ENCODE assay signal across 26 mouse cellular contexts in the genomic region with DNA sequence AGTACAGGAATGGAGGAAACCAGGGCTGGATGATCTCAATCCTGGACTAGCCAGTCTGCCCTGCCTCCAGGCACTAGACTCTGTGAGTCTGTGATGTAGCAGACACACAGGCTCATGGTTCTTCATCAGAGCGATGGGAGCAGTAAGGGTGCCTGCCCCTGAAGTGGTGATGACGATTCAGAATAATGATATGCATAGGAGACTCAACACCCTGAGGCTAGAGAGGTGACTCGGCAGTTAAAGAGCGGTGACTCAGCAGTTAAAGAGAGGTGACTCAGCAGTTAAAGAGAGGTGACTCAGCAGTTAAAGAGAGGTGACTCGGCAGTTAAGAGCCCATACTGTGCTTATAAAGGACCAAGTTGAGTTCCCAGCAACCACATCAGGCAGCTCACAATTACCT. TPM values are rescaled to one million over a fixed set of nuclear protein-coding genes. Genes with fewer than 3 reads are reported as not detected.
DNase-seq lines count a peak whose midpoint lies in the region; ATAC-seq and TF ChIP-seq lines count a peak whose summit lies in the region.
"Had no signal": no experiment of that assay in that cellular context is flagged by ENCODE, and none has a peak within 500 bp of the region (broad histone marks: within the 10 kb centered on the region; RNA-seq: fewer than 3 reads in every experiment).

No protein-coding gene starts in this region.

- 94% methylated on average over 5 of the region's 5 CpGs for WGBS in intestine, postnatal 0 days

- no peak for TF ChIP-seq CTCF in Patski (IDR thresholded peaks at IDR 0.05)
- no peak for TF ChIP-seq CTCF in intestine, postnatal 0 days (IDR thresholded peaks at IDR 0.05; ENCODE audit: low read depth)

- CTCF ChIA-PET in Patski (lab: Charles Lee) = interaction anchor here (1.1 to 1.4 kb wide), 3 partner anchors 8 to 27 kb away, joined by 3 read pairs; no protein-coding TSS in a partner anchor

- no peaks in the 10 kb centered on the region for H3K36me3 ChIP-seq in intestine, postnatal 0 days (ENCODE audit: control insufficient read depth, insufficient read depth)
- H3K36me3 ChIP-seq: embryonic facial prominence, embryonic 12.5 days; heart, embryonic 15.5 days; hindbrain, embryonic 10.5 days; limb, embryonic 15.5 days; lung, embryonic 15.5 days; midbrain, embryonic 13.5 days; stomach, embryonic 15.5 days had no signal

- no peak overlapping the region for H3K4me2 ChIP-seq in intestine, postnatal 0 days (replicated peaks; ENCODE audit: low read depth)
- H3K4me2 ChIP-seq: embryonic facial prominence, embryonic 12.5 days; heart, embryonic 15.5 days; limb, embryonic 15.5 days; lung, embryonic 15.5 days; midbrain, embryonic 13.5 days; stomach, embryonic 15.5 days had no signal

- no peaks in the 10 kb centered on the region for H3K27me3 ChIP-seq in Patski
- no peaks in the 10 kb centered on the region for H3K27me3 ChIP-seq in intestine, postnatal 0 days (replicated peaks; ENCODE audit: control insufficient read depth, insufficient read depth, low read length)
- H3K27me3 ChIP-seq: embryonic facial prominence, embryonic 12.5 days; heart, embryonic 15.5 days; limb, embryonic 15.5 days; midbrain, embryonic 13.5 days; stomach, embryonic 15.5 days had no signal

- H3K27ac ChIP-seq in intestine, postnatal 0 days (ENCODE audit: low read depth, low read length) = no peak overlapping the region
- H3K27ac ChIP-seq: embryonic facial prominence, embryonic 12.5 days; heart, embryonic 15.5 days; hindbrain, embryonic 10.5 days; limb, embryonic 15.5 days; lung, embryonic 15.5 days; macrophage; midbrain, embryonic 13.5 days; stomach, embryonic 15.5 days had no signal

- no peak overlapping the region for H3K4me3 ChIP-seq in intestine, postnatal 0 days (ENCODE audit: low read depth, low read length)
- H3K4me3 ChIP-seq: embryonic facial prominence, embryonic 12.5 days; heart, embryonic 15.5 days; hindbrain, embryonic 10.5 days; limb, embryonic 15.5 days; lung, embryonic 15.5 days; midbrain, embryonic 13.5 days; stomach, embryonic 15.5 days had no signal

- no peaks in the 10 kb centered on the region for H3K4me1 ChIP-seq in intestine, postnatal 0 days (replicated peaks; ENCODE audit: control insufficient read depth, insufficient read depth, low read length)
- H3K4me1 ChIP-seq: embryonic facial prominence, embryonic 12.5 days; hindbrain, embryonic 10.5 days; midbrain, embryonic 13.5 days; stomach, embryonic 15.5 days had no signal

- H3K9me3 ChIP-seq in intestine, postnatal 0 days (ENCODE audit: control insufficient read depth) = no peaks in the 10 kb centered on the region
- H3K9me3 ChIP-seq: embryonic facial prominence, embryonic 12.5 days; heart, embryonic 15.5 days; hindbrain, embryonic 10.5 days; limb, embryonic 15.5 days; lung, embryonic 15.5 days; midbrain, embryonic 13.5 days; stomach, embryonic 15.5 days had no signal

- peak; percentile 51 for ATAC-seq in Patski
- ATAC-seq in intestine, postnatal 0 days = no peak
- no peak for ATAC-seq in monocyte, adult 5-6 weeks (replicated peaks; ENCODE audit: insufficient number of reproducible peaks, low FRiP score, low TSS enrichment, poor library complexity, severe bottlenecking)
- ATAC-seq: forebrain, postnatal 0 days; midbrain, embryonic 13.5 days had no signal

- POLR2A ChIA-PET in Patski (lab: Charles Lee) = interaction anchor here (2.2 kb wide), 1 partner anchor 64 kb away, joined by 11 read pairs; a partner anchor contains a TSS

- DNase-seq in adrenal gland, adult 2 months = peak; percentile 20
- no peak for DNase-seq in adrenal gland, adult 18-20 months (ENCODE audit: low spot score in 2 of 2)
- peak; percentile 31 for DNase-seq in CD4-positive helper T cell, adult 2 months (ENCODE audit: low read depth, low spot score)
- peak; percentile 47 for DNase-seq in Patski (ENCODE audit: low read depth, low spot score)
- DNase-seq in induced T-regulatory cell, adult 2 months (ENCODE audit: low read depth) = peak; percentile 52
- DNase-seq in spleen, postnatal 36 days (ENCODE audit: low spot score in 2 of 2) = no peak
- DNase-seq: cerebellum, adult 18-20 months; forebrain, postnatal 0 days; heart, adult 18-20 months; kidney, adult 9 months; kidney, postnatal 36 days; thymus, postnatal 14 days had no signal

- no peak overlapping the region for H3K9ac ChIP-seq in intestine, postnatal 0 days (ENCODE audit: low read depth, low read length)
- H3K9ac ChIP-seq: embryonic facial prominence, embryonic 12.5 days; forebrain, postnatal 0 days; heart, embryonic 15.5 days; limb, embryonic 15.5 days; lung, embryonic 15.5 days; midbrain, embryonic 13.5 days; stomach, embryonic 15.5 days had no signal

- in situ Hi-C loops in Patski (cut with MboI; ENCODE audit: low pct_unique_long_range_greater_than_20kb) = no loop called here

RNA-seq across cellular contexts. Expression of a gene that starts 53.9 kb away (rescaled TPM):
- total RNA-seq in adrenal gland, adult 2 months (2021) = not detected
- not detected in 2 replicates for polyA plus RNA-seq in adrenal gland, adult 2 months (2012; rRNA removed)
- not detected for total RNA-seq in adrenal gland, adult 18-20 months (2021)
- polyA plus RNA-seq in Patski (2021) = not detected
- 475 and 488 TPM in 2 replicates for polyA plus RNA-seq in intestine, postnatal 0 days (2015; fragmentation: Nextera tagmentation; extraction: Ambion mirVana)
- total RNA-seq in monocyte, adult 5-6 weeks (2017) = not detected in 3 replicates
- total RNA-seq: common myeloid progenitor, adult 5-6 weeks; forebrain, postnatal 0 days; gastrocnemius, adult 18-20 months; heart, adult 18-20 months; layer of hippocampus, postnatal 14 days; left cerebral cortex, postnatal 25 days had no signal
- polyA plus RNA-seq: embryonic facial prominence, embryonic 12.5 days; forebrain, postnatal 0 days; heart, embryonic 15.5 days; hindbrain, embryonic 10.5 days; limb, embryonic 15.5 days; lung, embryonic 15.5 days; macrophage; midbrain, embryonic 13.5 days had no signal

Comparison
In these comparisons a context has a peak if more than half of its experiments do, and no peak if none do; other contexts are left out.
1. DNase-seq: peak in adrenal gland, adult 2 months (single experiment), CD4-positive helper T cell, adult 2 months (single experiment), Patski (single experiment) and induced T-regulatory cell, adult 2 months (single experiment); none in adrenal gland, adult 18-20 months (0 of 2) and spleen, postnatal 36 days (0 of 2).